Mouse (Mus musculus) MEL (cell line): ENCODE results near the gene Gm10318. TPM values are rescaled to one million over a fixed set of nuclear protein-coding genes. Genes with fewer than 3 reads are reported as not detected.
A peak's percentile ranks its signal among the peaks of the same experiment; 100 is the strongest.

Source experiments
- DNase-seq: peaks from one replicate; pipeline ENCODE4 v3.0.0; 2011; ENCODE audit warnings: low read depth, low spot score
- H3K27ac ChIP-seq: 2 replicates; pipeline ENCODE4 v1.5.1; 2012; ENCODE audit warnings: low read depth, mild to moderate bottlenecking, control low read depth, low read length, moderate library complexity; ENCODE audit not compliant: control insufficient read depth
- H3K27me3 ChIP-seq, 2 experiments: fragments of 150-350 bp in 1 of 2; sonication (generic) in 1 of 2; 2 replicates each; pipeline ENCODE4 v1.6.1; 2012; ENCODE audit warnings: low read length in 2 of 2, mild to moderate bottlenecking in 2 of 2, improper control_type of control experiment in 1 of 2, moderate library complexity in 1 of 2; ENCODE audit not compliant: insufficient read depth in 2 of 2, control insufficient read depth in 1 of 2
- H3K36me3 ChIP-seq, 2 experiments: 2 replicates each; pipeline ENCODE4 v1.6.1; 2012 to 2014; ENCODE audit warnings: low read length in 2 of 2, improper control_type of control experiment in 1 of 2, inconsistent platforms in 1 of 2, mild to moderate bottlenecking in 1 of 2; ENCODE audit not compliant: insufficient read depth in 2 of 2, control insufficient read depth in 1 of 2
- H3K4me1 ChIP-seq, 2 experiments: fragments of 150-350 bp in 1 of 2; sonication (generic) in 1 of 2; 2 replicates each; pipeline ENCODE4 v1.6.1; 2012; ENCODE audit warnings: low read length in 2 of 2, improper control_type of control experiment in 1 of 2, mild to moderate bottlenecking in 1 of 2; ENCODE audit not compliant: insufficient read depth in 2 of 2, control insufficient read depth in 1 of 2
- H3K4me3 ChIP-seq, 2 experiments: fragments of 150-350 bp in 1 of 2; sonication (generic) in 1 of 2; 2 replicates each; pipeline ENCODE4 v1.5.1; 2012; ENCODE audit warnings: low read depth in 2 of 2, low read length in 2 of 2, mild to moderate bottlenecking in 2 of 2, moderate library complexity in 2 of 2, control low read depth in 1 of 2, improper control_type of control experiment in 1 of 2; ENCODE audit not compliant: control insufficient read depth in 1 of 2, insufficient read depth in 1 of 2
- H3K79me2 ChIP-seq: 2 replicates; pipeline ENCODE4 v1.6.1; 2012; ENCODE audit warnings: mild to moderate bottlenecking, low read length, moderate library complexity; ENCODE audit not compliant: control insufficient read depth, poor library complexity, insufficient read depth
- H3K9ac ChIP-seq: 2 replicates; pipeline ENCODE4 v1.6.1; 2012; ENCODE audit warnings: low read depth, mild to moderate bottlenecking, control low read depth, low read length, moderate library complexity; ENCODE audit not compliant: control insufficient read depth, poor library complexity, severe bottlenecking
- H3K9me3 ChIP-seq: fragments of 150-350 bp; sonication (generic); replicated peaks from 2 replicates; pipeline ENCODE4 v1.6.1; 2012; ENCODE audit warnings: mild to moderate bottlenecking, low read length, improper control_type of control experiment, moderate library complexity; ENCODE audit not compliant: insufficient read depth
- BHLHE40 ChIP-seq: IDR thresholded peaks from 2 replicates; pipeline ENCODE4 v1.6.1; 2012; ENCODE audit warnings: low read depth, mild to moderate bottlenecking, inconsistent platforms, low read length, improper control_type of control experiment, borderline replicate concordance
- CHD1 ChIP-seq: IDR thresholded peaks from 2 replicates; pipeline ENCODE4 v1.6.1; 2012; ENCODE audit warnings: low read depth, mild to moderate bottlenecking, inconsistent platforms, low read length, improper control_type of control experiment
- CHD2 ChIP-seq: IDR thresholded peaks from 2 replicates; pipeline ENCODE4 v1.6.1; 2011; ENCODE audit warnings: low read length, improper control_type of control experiment
- CTCF ChIP-seq, 3 experiments: IDR thresholded peaks in 2 of 3; conservative IDR thresholded peaks in 1 of 3; 2 replicates each; pipeline ENCODE4 v1.5.1; 2011 to 2012; ENCODE audit warnings: low read length in 3 of 3, low read depth in 2 of 3, mild to moderate bottlenecking in 2 of 3, improper control_type of control experiment in 1 of 3, inconsistent platforms in 1 of 3, mixed read lengths in 1 of 3, moderate library complexity in 1 of 3; ENCODE audit not compliant: control insufficient read depth in 1 of 3, insufficient read depth in 1 of 3, poor library complexity in 1 of 3, severe bottlenecking in 1 of 3
- E2F4 ChIP-seq: IDR thresholded peaks from 2 replicates; pipeline ENCODE4 v1.6.1; 2011; ENCODE audit warnings: low read depth, low read length, improper control_type of control experiment, borderline replicate concordance
- ELF1 ChIP-seq: IDR thresholded peaks from 2 replicates; pipeline ENCODE4 v1.6.1; 2014; ENCODE audit warnings: low read depth, mild to moderate bottlenecking, inconsistent platforms, low read length, improper control_type of control experiment, moderate library complexity
- EP300 ChIP-seq, 2 experiments: IDR thresholded peaks; 2 replicates each; pipeline ENCODE4 v1.6.1; 2011; ENCODE audit warnings: improper control_type of control experiment in 2 of 2, low read length in 2 of 2, low read depth in 1 of 2, mild to moderate bottlenecking in 1 of 2
- ETS1 ChIP-seq: IDR thresholded peaks from 2 replicates; pipeline ENCODE4 v1.6.1; 2012; ENCODE audit warnings: low read depth, mild to moderate bottlenecking, inconsistent platforms, low read length, improper control_type of control experiment, moderate library complexity
- GATA1 ChIP-seq: IDR thresholded peaks from 2 replicates; pipeline ENCODE4 v1.6.1; 2011; ENCODE audit warnings: low read depth, low read length, improper control_type of control experiment
- HCFC1 ChIP-seq: IDR thresholded peaks from 2 replicates; pipeline ENCODE4 v1.6.1; 2012; ENCODE audit warnings: low read depth, mild to moderate bottlenecking, inconsistent platforms, low read length, improper control_type of control experiment, moderate library complexity
- JUND ChIP-seq: IDR thresholded peaks from 2 replicates; pipeline ENCODE4 v1.6.1; 2011; ENCODE audit warnings: low read depth, mild to moderate bottlenecking, improper control_type of control experiment, low read length
- KAT2A ChIP-seq: conservative IDR thresholded peaks from 2 replicates; pipeline ENCODE4 v1.6.1; 2012; ENCODE audit warnings: low read depth, low read length, improper control_type of control experiment, inconsistent platforms
- MAFK ChIP-seq: IDR thresholded peaks from 2 replicates; pipeline ENCODE4 v1.6.1; 2011; ENCODE audit warnings: low read depth, mild to moderate bottlenecking, low read length, improper control_type of control experiment, borderline replicate concordance
- MAX ChIP-seq: IDR thresholded peaks from 2 replicates; pipeline ENCODE4 v1.6.1; 2011; ENCODE audit warnings: low read length, improper control_type of control experiment
- MAZ ChIP-seq: IDR thresholded peaks from 2 replicates; pipeline ENCODE4 v1.6.1; 2012; ENCODE audit warnings: low read depth, mild to moderate bottlenecking, inconsistent platforms, low read length, improper control_type of control experiment
- MEF2A ChIP-seq: IDR thresholded peaks from 2 replicates; pipeline ENCODE4 v1.6.1; 2014; ENCODE audit warnings: low read depth, mild to moderate bottlenecking, inconsistent platforms, low read length, improper control_type of control experiment; ENCODE audit not compliant: poor library complexity, insufficient replicate concordance, severe bottlenecking; ENCODE audit errors: extremely low read depth
- MXI1 ChIP-seq: IDR thresholded peaks from 2 replicates; pipeline ENCODE4 v1.6.1; 2011; ENCODE audit warnings: mild to moderate bottlenecking, low read depth, low read length, improper control_type of control experiment
- MYB ChIP-seq: IDR thresholded peaks from 2 replicates; pipeline ENCODE4 v1.6.1; 2011; ENCODE audit warnings: mild to moderate bottlenecking, low read depth, low read length, improper control_type of control experiment
- MYC ChIP-seq: IDR thresholded peaks from 2 replicates; pipeline ENCODE4 v1.6.1; 2011; ENCODE audit warnings: low read depth, mild to moderate bottlenecking, low read length, improper control_type of control experiment, moderate library complexity
- NELFE ChIP-seq: IDR thresholded peaks from 2 replicates; pipeline ENCODE4 v1.6.1; 2011; ENCODE audit warnings: low read depth, low read length, improper control_type of control experiment
- NRF1 ChIP-seq: IDR thresholded peaks from 2 replicates; pipeline ENCODE4 v1.6.1; 2014; ENCODE audit warnings: low read depth, mild to moderate bottlenecking, inconsistent platforms, low read length, improper control_type of control experiment, moderate library complexity; ENCODE audit not compliant: poor library complexity, insufficient read depth, severe bottlenecking
- POLR2A ChIP-seq, 2 experiments: IDR thresholded peaks; 2 replicates each; pipeline ENCODE4 v1.6.1; 2011 to 2012; ENCODE audit warnings: low read length in 2 of 2, mild to moderate bottlenecking in 2 of 2, control low read depth in 1 of 2, improper control_type of control experiment in 1 of 2, low read depth in 1 of 2, moderate library complexity in 1 of 2; ENCODE audit not compliant: control insufficient read depth in 1 of 2, insufficient read depth in 1 of 2, poor library complexity in 1 of 2
- POLR2AphosphoS2 ChIP-seq: IDR thresholded peaks from 2 replicates; pipeline ENCODE4 v1.6.1; 2011; ENCODE audit warnings: low read length, improper control_type of control experiment
- POLR2AphosphoS5 ChIP-seq: IDR thresholded peaks from 2 replicates; pipeline ENCODE4 v1.6.1; 2012; ENCODE audit warnings: low read depth, borderline replicate concordance, mild to moderate bottlenecking, inconsistent platforms, low read length, moderate library complexity, mixed read lengths
- RAD21 ChIP-seq: IDR thresholded peaks from 2 replicates; pipeline ENCODE4 v1.6.1; 2011; ENCODE audit warnings: mild to moderate bottlenecking, low read depth, low read length, improper control_type of control experiment
- RCOR1 ChIP-seq: IDR thresholded peaks from 2 replicates; pipeline ENCODE4 v1.6.1; 2012; ENCODE audit warnings: low read depth, mild to moderate bottlenecking, inconsistent platforms, low read length, improper control_type of control experiment
- SIN3A ChIP-seq: IDR thresholded peaks from 2 replicates; pipeline ENCODE4 v1.6.1; 2012; ENCODE audit warnings: low read length, improper control_type of control experiment, inconsistent platforms
- SMC3 ChIP-seq: IDR thresholded peaks from 2 replicates; pipeline ENCODE4 v1.6.1; 2011; ENCODE audit warnings: low read depth, low read length, improper control_type of control experiment
- TAL1 ChIP-seq: IDR thresholded peaks from 2 replicates; pipeline ENCODE4 v1.6.1; 2012; ENCODE audit warnings: mild to moderate bottlenecking, inconsistent platforms, low read length, moderate library complexity, mixed read lengths
- TBP ChIP-seq: IDR thresholded peaks from 2 replicates; pipeline ENCODE4 v1.8.0; 2011; ENCODE audit warnings: low read depth, low read length, improper control_type of control experiment
- UBTF ChIP-seq: IDR thresholded peaks from 2 replicates; pipeline ENCODE4 v1.6.1; 2012; ENCODE audit warnings: low read depth, mild to moderate bottlenecking, inconsistent platforms, low read length, improper control_type of control experiment, moderate library complexity, borderline replicate concordance; ENCODE audit not compliant: insufficient read depth
- USF1 ChIP-seq: IDR thresholded peaks from 2 replicates; pipeline ENCODE4 v1.6.1; 2014; ENCODE audit warnings: low read depth, mild to moderate bottlenecking, inconsistent platforms, low read length, improper control_type of control experiment, moderate library complexity
- USF2 ChIP-seq, 2 experiments: IDR thresholded peaks; 2 replicates each; pipeline ENCODE4 v1.6.1; 2011 to 2012; ENCODE audit warnings: improper control_type of control experiment in 2 of 2, low read length in 2 of 2, borderline replicate concordance in 1 of 2, inconsistent platforms in 1 of 2, low read depth in 1 of 2, mild to moderate bottlenecking in 1 of 2; ENCODE audit not compliant: insufficient read depth in 1 of 2
- ZKSCAN1 ChIP-seq: IDR thresholded peaks from 2 replicates; pipeline ENCODE4 v1.6.1; 2012; ENCODE audit warnings: low read depth, mild to moderate bottlenecking, inconsistent platforms, low read length, improper control_type of control experiment, moderate library complexity
- ZMIZ1 ChIP-seq: IDR thresholded peaks from 2 replicates; pipeline ENCODE4 v1.6.1; 2012; ENCODE audit warnings: low read depth, mild to moderate bottlenecking, inconsistent platforms, low read length, improper control_type of control experiment, moderate library complexity
- ZNF384 ChIP-seq: IDR thresholded peaks from 2 replicates; pipeline ENCODE4 v1.6.1; 2012; ENCODE audit warnings: low read depth, mild to moderate bottlenecking, inconsistent platforms, low read length, improper control_type of control experiment
- polyA plus RNA-seq, 2 experiments: library from polyadenylated mRNA; stranded (reverse) in 1 of 2; unstranded in 1 of 2; fragments of >175 nt in 1 of 2; fragments of >200 nt in 1 of 2; gene quantifications; 2 replicates each; pipeline versions ENCODE4 v1.2.1 to v1.2.4; 2012; ENCODE audit warnings: low replicate concordance in 2 of 2, low read depth in 1 of 2; ENCODE audit not compliant: insufficient read length in 2 of 2, insufficient read depth in 1 of 2, missing spikeins in 1 of 2
- total RNA-seq: library from RNA; depleted of rRNA; stranded (reverse); fragments of 300-350 nt; gene quantifications from 2 replicates; pipeline ENCODE4 v1.2.3, GENCODE M21; 2012

Gene Gm10318
- total and polyA plus RNA-seq, 3 experiments = not detected

DNA sequence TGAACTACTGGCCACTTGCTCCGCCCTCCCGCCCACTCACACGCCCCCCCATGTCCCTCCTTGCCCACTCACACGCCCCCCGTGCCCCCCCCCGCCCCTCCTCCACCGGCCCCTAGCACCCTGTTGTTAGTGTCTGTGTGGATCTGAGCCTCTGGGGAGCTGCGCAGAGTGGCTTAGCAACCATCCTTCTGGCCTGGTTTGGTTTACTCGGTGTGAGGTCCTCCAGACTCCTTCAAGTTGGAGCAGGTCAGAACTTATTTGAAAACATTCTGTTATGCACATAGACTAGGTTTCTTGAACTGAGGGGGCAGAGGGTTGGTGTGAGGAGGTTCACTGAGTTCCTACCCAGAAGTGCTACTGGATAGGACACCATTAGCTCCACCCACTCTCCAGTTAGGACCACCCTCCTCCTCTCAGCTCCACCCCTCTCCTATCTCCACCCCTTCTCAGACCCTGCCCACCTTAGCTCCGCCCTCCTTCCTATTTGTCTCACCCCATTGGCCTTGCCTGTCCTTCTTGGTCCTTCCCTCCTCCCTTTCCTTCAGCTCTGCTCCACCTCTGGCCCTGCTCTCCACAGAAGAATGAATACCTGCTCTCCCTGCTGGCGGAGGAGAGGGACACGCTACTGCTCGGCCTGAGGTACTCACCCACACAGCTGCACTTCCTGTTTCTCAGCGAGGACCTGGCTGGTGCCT, 11.6 kb downstream of the Gm10318 start:
- Histone ChIP-seq H3K4me3 (peak overlapping the region; percentile 56 to 68), H3K27ac (no peak overlapping the region), H3K4me1 (peaks cover 0 to 6% of the 10 kb centered on the region in 2 experiments; a peak in 1 of 4 replicates), H3K79me2 (no peaks in the 10 kb centered on the region), H3K27me3 (peaks cover 0 to 5% of the 10 kb centered on the region in 2 experiments; a peak in 1 of 4 replicates), H3K9ac (peak overlapping the region; percentile 35), H3K36me3 (no peaks in the 10 kb centered on the region), H3K9me3 (no peaks in the 10 kb centered on the region)
- DNase-seq = peak; percentile 97
- TF ChIP-seq SMC3 (peak; percentile 25; the same call in 1 of the 2 replicates), TBP (peak; percentile 56), CHD1 (no peak), ETS1 (no peak), USF1 (no peak), UBTF (no peak), CHD2 (no peak), ELF1 (peak; percentile 68), GATA1 (no peak), HCFC1 (0 out of 2 replicates have a peak, but pooled peaks have one; percentile 34), MAFK (no peak), NRF1 (0 out of 2 replicates have a peak, but pooled peaks have one; percentile 8), POLR2AphosphoS5 (no peak), SIN3A (peak; percentile 57; the same call in 1 of the 2 replicates), RAD21 (no peak), BHLHE40 (no peak), MAZ (no peak), ZMIZ1 (no peak), MXI1 (peak; percentile 62), ZKSCAN1 (no peak), CTCF (IDR thresholded peaks at IDR 0.05 in 2 of 3, conservative IDR thresholded peaks at IDR 0.05 in 1 of 3; ENCODE audit: control insufficient read depth in 1 of 3, insufficient read depth in 1 of 3, low read depth in 2 of 3, low read length in 3 of 3, poor library complexity in 1 of 3, severe bottlenecking in 1 of 3) (peak in 1 of 3 experiments; percentile 20; a peak in 1 of 6 replicates), POLR2A (IDR thresholded peaks at IDR 0.05; ENCODE audit: control insufficient read depth in 1 of 2, insufficient read depth in 1 of 2, low read depth in 1 of 2, low read length in 2 of 2, poor library complexity in 1 of 2) (peak; percentile 24 to 61; a peak in 2 of 4 replicates), USF2 (IDR thresholded peaks at IDR 0.05; ENCODE audit: borderline replicate concordance in 1 of 2, insufficient read depth in 1 of 2, low read depth in 1 of 2, low read length in 2 of 2) (no peak), NELFE (peak; percentile 46; the same call in 1 of the 2 replicates), TAL1 (no peak), MAX (no peak), ZNF384 (no peak), POLR2AphosphoS2 (no peak), E2F4 (no peak), MYB (no peak), RCOR1 (no peak), EP300 (IDR thresholded peaks at IDR 0.05; ENCODE audit: low read depth in 1 of 2, low read length in 2 of 2) (no peak), MYC (no peak), MEF2A (no peak), KAT2A (no peak), JUND (no peak)
